Mouse (Mus musculus) hindbrain, embryonic 15.5 days (tissue): Measurements from ENCODE around the gene Carnmt1. TPM values are rescaled to one million over a fixed set of nuclear protein-coding genes. Genes with fewer than 3 reads are reported as not detected.

ENCODE experiments used
- ATAC-seq: fragments of 200-750 bp; cut with Nextera tagmentation; 2 replicates; pipeline ENCODE4 v1.8.0; 2017; ENCODE audit warnings: low read depth, moderate number of reproducible peaks, moderate TSS enrichment; ENCODE audit not compliant: low FRiP score
- H3K27ac ChIP-seq: fragments of 300-500 bp; sonication (generic); replicated peaks from 2 replicates; pipeline ENCODE4 v1.5.1; 2015; ENCODE audit warnings: mild to moderate bottlenecking, inconsistent platforms
- H3K27me3 ChIP-seq: fragments of 300-500 bp; sonication (generic); 2 replicates; pipeline ENCODE4 v1.6.1; 2015; ENCODE audit warnings: control low read depth, inconsistent platforms
- H3K36me3 ChIP-seq: fragments of 300-500 bp; sonication (generic); 2 replicates; pipeline ENCODE4 v1.6.1; 2015; ENCODE audit warnings: control low read depth, inconsistent platforms
- H3K4me1 ChIP-seq: fragments of 300-500 bp; sonication (generic); replicated peaks from 2 replicates; pipeline ENCODE4 v1.6.1; 2015; ENCODE audit warnings: control low read depth, inconsistent platforms
- H3K4me2 ChIP-seq: fragments of 300-500 bp; sonication (generic); 2 replicates; pipeline ENCODE4 v1.6.1; 2015; ENCODE audit warnings: moderate library complexity, mild to moderate bottlenecking, inconsistent platforms
- H3K4me3 ChIP-seq: fragments of 300-500 bp; sonication (generic); 2 replicates; pipeline ENCODE4 v1.5.1; 2015; ENCODE audit warnings: mild to moderate bottlenecking, inconsistent platforms
- H3K9ac ChIP-seq: fragments of 300-500 bp; sonication (generic); 2 replicates; pipeline ENCODE4 v1.6.1; 2015; ENCODE audit warnings: inconsistent platforms
- H3K9me3 ChIP-seq: fragments of 300-500 bp; sonication (generic); 2 replicates; pipeline ENCODE4 v1.6.1; 2016; ENCODE audit warnings: control low read depth, inconsistent platforms
- WGBS: fragments of 180-500 bp; shearing (Covaris S2); methylation state at CpG from one replicate; pipeline ENCODE4 v1.1.7; 2015; 5-methylcytosine and 5-hydroxymethylcytosine counted together
- polyA plus RNA-seq: library from polyadenylated mRNA; unstranded; fragments of >200 nt; fragmentation: Nextera tagmentation; extraction: Ambion mirVana; gene quantifications from 2 replicates; pipeline ENCODE4 v1.2.1, GENCODE M21; 2015

Gene Carnmt1
- polyA plus RNA-seq, 1 experiment from 2014 or later = 19.3 TPM

DNA sequence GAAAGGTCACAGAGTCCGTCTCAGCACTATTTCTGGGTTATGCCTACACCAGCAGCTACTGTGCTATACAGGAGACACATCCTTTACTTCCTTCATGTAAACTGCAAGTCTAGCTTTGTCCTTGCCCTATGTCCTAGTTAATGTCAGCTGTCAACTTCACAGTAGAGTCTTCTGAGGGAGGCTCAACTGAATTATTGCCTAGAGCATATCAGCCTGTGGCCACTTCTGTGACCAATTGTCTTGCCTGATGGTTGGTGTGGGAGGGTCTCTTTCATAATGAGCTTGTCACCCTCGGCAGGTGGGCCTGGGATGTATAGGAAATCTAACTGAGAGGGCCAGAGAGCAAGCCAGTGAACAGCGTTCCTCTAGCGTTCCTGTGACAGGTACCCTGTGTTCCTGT is 27.2 kb upstream of the Carnmt1 start:
- no peak overlapping the region for H3K4me2 ChIP-seq
- no peak overlapping the region for H3K9ac ChIP-seq
- H3K4me3 ChIP-seq = no peak overlapping the region
- no peaks in the 10 kb centered on the region for H3K27me3 ChIP-seq
- no peaks in the 10 kb centered on the region for H3K4me1 ChIP-seq
- no peak for ATAC-seq
- WGBS = 52% methylated on average over 4 of the region's 4 CpGs
- no peak overlapping the region for H3K27ac ChIP-seq
- H3K36me3 ChIP-seq = no peaks in the 10 kb centered on the region
- no peaks in the 10 kb centered on the region for H3K9me3 ChIP-seq

DNA sequence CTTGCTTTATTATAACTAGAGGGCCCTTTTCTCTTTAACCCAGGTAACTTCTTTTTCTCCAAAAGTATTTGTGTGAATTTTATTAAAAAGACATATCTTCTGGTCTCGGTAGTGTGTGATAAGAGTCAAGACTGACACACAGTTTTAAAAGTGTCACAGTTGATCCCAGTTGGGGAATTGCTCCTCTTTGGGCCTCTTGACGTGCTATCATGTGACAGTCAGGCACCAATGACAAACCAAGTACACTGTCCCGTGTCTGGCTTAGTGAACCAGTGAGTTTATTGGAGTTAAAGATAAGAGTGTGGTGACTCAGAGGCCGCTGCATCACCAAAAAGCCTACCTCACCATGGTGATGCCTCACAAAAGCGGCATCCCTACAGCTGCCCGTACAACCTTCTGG is 26.5 kb upstream of the Carnmt1 start:
- H3K4me3 ChIP-seq = no peak overlapping the region
- no peak overlapping the region for H3K9ac ChIP-seq
- no peaks in the 10 kb centered on the region for H3K27me3 ChIP-seq
- H3K27ac ChIP-seq = no peak overlapping the region
- no peaks in the 10 kb centered on the region for H3K4me1 ChIP-seq
- 85% methylated on average over 6 of the region's 6 CpGs for WGBS
- no peaks in the 10 kb centered on the region for H3K9me3 ChIP-seq
- ATAC-seq = no peak
- H3K4me2 ChIP-seq = no peak overlapping the region
- H3K36me3 ChIP-seq = no peaks in the 10 kb centered on the region

DNA sequence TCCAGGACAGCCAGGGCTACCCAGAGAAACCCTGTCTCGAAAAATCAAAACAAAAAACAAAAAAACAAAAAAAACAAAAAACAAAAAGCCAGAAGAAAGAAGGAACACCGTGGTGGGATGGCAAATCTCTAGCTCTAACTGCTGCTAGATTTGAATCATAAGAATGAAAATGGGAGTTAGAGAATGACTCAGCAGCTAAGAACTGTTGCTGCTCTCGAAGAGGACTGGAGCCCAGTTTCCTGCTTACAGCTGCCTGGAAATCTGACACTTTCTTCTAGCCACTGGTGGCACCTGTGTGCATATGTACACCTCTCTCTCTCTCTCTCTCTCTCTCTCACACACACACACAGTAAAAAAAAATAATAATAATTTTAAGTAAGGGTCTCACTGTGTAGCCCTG is 24.2 kb upstream of the Carnmt1 start:
- H3K36me3 ChIP-seq = no peaks in the 10 kb centered on the region
- H3K27me3 ChIP-seq = no peaks in the 10 kb centered on the region
- no peak for ATAC-seq
- no peak overlapping the region for H3K4me3 ChIP-seq
- 81% methylated on average over 3 of the region's 3 CpGs for WGBS
- no peaks in the 10 kb centered on the region for H3K4me1 ChIP-seq
- H3K4me2 ChIP-seq = no peak overlapping the region
- H3K9ac ChIP-seq = no peak overlapping the region
- no peaks in the 10 kb centered on the region for H3K9me3 ChIP-seq
- no peak overlapping the region for H3K27ac ChIP-seq

DNA sequence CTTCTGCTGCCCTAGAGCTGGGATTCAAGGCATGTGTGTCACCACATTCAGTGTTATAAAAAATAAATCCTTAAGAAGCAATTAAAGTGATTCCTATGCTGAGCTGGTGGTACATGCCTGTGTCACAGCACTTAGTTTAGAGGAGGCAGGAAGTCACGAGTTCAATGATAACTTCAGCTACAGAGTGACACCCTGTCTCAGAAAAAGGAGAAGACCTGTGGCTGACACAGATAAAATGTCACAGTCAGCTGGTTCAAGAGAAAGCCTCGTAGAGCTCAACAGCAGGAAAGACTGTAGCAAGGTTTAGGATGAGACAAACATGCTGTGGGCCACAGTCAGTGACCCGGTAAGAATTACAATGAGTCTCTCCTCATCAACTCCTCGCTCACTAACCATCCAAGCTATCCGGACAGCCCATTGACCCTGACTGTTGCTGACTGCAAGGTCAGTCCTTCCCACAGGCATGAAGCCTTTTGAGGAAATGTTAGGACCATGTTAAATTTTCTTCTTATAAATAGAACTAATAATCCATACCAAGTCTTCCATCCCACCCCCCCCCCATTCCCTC is 23.6 kb upstream of the Carnmt1 start:
- WGBS = 54% methylated on average over 5 of the region's 5 CpGs
- no peaks in the 10 kb centered on the region for H3K9me3 ChIP-seq

DNA sequence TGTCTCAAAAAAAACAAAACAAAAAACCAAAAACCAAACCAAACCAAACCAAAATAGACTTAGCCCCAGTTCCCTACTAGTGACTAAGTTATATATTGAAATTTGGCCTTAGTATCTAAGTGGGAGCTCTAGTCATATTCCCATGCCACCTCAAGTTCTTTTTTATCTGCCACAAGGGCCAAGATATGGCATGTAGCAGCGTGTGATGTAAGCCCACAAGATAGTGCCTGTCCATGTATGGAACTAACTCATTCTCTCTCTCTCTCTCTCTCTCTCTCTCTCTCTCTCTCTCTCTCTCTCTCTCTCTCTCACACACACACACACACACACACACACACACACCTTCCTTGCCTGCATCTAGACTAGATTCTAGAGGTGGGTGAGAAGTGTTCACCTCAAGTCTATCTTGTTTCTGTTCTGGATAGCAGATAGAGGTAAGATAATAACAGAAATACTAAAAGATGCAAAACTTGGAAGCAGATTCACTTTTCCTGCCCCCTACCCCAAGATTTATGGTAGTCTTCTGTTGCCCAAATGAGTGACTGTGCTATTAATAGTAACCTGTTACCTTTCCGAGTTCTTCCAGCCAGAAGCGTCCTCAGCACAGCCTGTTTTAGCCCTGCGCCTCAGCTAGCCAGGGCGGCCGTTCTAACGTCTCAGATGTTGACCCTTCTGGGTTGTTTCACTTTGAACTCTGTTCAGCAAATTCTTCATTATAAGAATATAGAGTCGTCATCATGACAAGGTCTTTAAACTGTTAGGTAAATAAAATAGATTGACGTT is 22.6 kb upstream of the Carnmt1 start:
- H3K4me2 ChIP-seq = no peak overlapping the region
- H3K27ac ChIP-seq = no peak overlapping the region
- no peak overlapping the region for H3K4me3 ChIP-seq
- WGBS = 86% methylated on average over 9 of the region's 9 CpGs
- H3K4me1 ChIP-seq = no peaks in the 10 kb centered on the region
- H3K27me3 ChIP-seq = no peaks in the 10 kb centered on the region
- no peaks in the 10 kb centered on the region for H3K9me3 ChIP-seq
- H3K36me3 ChIP-seq = no peaks in the 10 kb centered on the region
- no peak overlapping the region for H3K9ac ChIP-seq
- no peak for ATAC-seq

More for the DNA sequence above, 23.6 kb upstream of the Carnmt1 start:
- Histone ChIP-seq H3K4me2 (no peak overlapping the region), H3K4me1 (no peaks in the 10 kb centered on the region), H3K36me3 (no peaks in the 10 kb centered on the region), H3K4me3 (no peak overlapping the region), H3K27ac (no peak overlapping the region), H3K9ac (no peak overlapping the region), H3K27me3 (no peaks in the 10 kb centered on the region)
- ATAC-seq = no peak

DNA sequence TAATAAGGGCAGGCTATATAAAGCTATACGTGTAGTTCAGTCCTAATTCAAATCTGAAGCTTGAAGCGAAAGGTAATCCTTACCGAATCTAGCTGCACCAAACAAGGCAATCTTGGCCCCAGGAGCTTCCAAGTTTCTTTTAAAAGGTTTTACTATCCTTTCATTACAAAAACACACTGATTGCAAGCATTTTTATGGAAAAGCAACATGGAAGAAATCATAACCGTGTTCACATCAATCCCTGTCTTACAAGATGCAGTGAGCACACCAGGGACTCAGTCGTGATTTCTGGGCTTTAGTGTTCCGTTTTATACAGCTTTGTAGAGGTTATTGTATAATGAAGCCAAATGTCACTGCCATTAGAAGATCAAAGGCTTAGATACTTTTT is 22.0 kb upstream of the Carnmt1 start:
- Histone ChIP-seq H3K27ac (no peak overlapping the region), H3K9ac (no peak overlapping the region), H3K36me3 (no peaks in the 10 kb centered on the region), H3K4me3 (no peak overlapping the region), H3K4me2 (no peak overlapping the region), H3K4me1 (no peaks in the 10 kb centered on the region), H3K9me3 (no peaks in the 10 kb centered on the region), H3K27me3 (no peaks in the 10 kb centered on the region)
- WGBS = 84% methylated on average over 6 of the region's 6 CpGs
- no peak for ATAC-seq

DNA sequence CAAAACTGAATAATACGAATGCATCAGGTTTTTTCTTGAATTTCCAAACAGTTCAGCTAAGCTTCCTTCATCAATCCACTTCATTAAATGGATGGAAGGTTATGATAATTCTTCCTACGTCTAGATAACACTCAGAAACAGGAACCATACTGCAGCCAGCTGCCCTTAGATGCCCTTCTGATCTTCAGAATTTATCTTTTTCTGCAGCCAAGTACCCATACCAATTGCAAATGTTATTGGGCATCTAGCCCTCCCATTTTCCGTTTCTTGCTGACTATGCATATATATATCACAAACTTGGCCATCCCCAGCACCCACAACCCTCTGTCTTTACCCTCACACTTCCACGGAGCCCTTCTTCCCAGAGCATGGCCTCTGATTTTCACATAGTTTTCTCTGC is 20.6 kb upstream of the Carnmt1 start:
- H3K27ac ChIP-seq = no peak overlapping the region
- 91% methylated on average over 4 of the region's 4 CpGs for WGBS
- H3K4me2 ChIP-seq = no peak overlapping the region

DNA sequence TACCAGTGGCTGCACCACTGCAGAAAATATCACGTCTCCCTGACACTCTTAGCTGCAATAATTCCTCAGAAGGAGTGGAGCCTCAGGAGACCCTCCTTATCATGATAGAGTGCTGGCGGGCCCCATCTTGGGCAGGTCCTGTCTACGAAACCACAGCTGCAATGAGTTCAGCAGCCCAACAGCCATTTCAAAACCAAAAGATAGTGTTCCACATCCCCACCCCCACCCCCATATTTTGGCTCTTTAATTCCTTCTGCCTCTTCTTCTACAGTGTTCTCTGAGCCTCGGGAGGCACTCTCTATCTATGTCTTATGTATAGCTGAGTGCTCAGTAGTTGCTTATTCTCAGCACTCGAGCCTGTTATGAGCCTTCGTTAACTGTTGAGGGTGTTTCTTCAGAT is 20.1 kb upstream of the Carnmt1 start:
- no peaks in the 10 kb centered on the region for H3K36me3 ChIP-seq
- H3K9me3 ChIP-seq = no peaks in the 10 kb centered on the region
- H3K4me1 ChIP-seq = no peaks in the 10 kb centered on the region
- H3K4me3 ChIP-seq = no peak overlapping the region
- H3K27me3 ChIP-seq = no peaks in the 10 kb centered on the region
- no peak overlapping the region for H3K4me2 ChIP-seq
- H3K9ac ChIP-seq = no peak overlapping the region
- 82% methylated on average over 6 of the region's 6 CpGs for WGBS
- no peak overlapping the region for H3K27ac ChIP-seq
- no peak for ATAC-seq

More for the DNA sequence above, 20.6 kb upstream of the Carnmt1 start:
- no peak overlapping the region for H3K4me3 ChIP-seq
- H3K36me3 ChIP-seq = no peaks in the 10 kb centered on the region
- no peaks in the 10 kb centered on the region for H3K4me1 ChIP-seq
- no peak overlapping the region for H3K9ac ChIP-seq
- ATAC-seq = no peak
- H3K27me3 ChIP-seq = no peaks in the 10 kb centered on the region
- no peaks in the 10 kb centered on the region for H3K9me3 ChIP-seq

DNA sequence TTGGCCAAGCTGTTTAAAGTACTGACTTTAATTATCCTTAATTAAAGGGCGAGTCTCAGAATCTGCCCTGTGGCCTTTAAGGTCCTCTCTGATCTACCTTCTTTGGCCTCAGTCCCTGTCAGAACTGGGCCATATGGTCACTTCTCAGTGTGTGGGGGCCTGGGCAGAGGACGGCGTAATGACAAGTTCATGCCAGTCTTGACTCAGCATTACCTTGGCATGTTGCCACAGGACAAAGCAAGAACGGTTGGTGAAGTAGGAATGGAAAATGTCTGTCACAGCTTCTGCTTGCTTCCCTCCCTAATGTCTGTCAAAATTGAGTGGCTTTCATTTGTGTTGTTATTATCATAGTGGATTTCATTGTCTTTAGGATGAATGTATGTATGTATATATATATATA is 18.0 kb upstream of the Carnmt1 start:
- no peak overlapping the region for H3K27ac ChIP-seq
- no peaks in the 10 kb centered on the region for H3K36me3 ChIP-seq
- no peak overlapping the region for H3K4me3 ChIP-seq
- H3K27me3 ChIP-seq = no peaks in the 10 kb centered on the region
- no peak overlapping the region for H3K9ac ChIP-seq
- no peak for ATAC-seq
- no peaks in the 10 kb centered on the region for H3K4me1 ChIP-seq
- no peak overlapping the region for H3K4me2 ChIP-seq
- 65% methylated on average over 4 of the region's 4 CpGs for WGBS
- no peaks in the 10 kb centered on the region for H3K9me3 ChIP-seq

DNA sequence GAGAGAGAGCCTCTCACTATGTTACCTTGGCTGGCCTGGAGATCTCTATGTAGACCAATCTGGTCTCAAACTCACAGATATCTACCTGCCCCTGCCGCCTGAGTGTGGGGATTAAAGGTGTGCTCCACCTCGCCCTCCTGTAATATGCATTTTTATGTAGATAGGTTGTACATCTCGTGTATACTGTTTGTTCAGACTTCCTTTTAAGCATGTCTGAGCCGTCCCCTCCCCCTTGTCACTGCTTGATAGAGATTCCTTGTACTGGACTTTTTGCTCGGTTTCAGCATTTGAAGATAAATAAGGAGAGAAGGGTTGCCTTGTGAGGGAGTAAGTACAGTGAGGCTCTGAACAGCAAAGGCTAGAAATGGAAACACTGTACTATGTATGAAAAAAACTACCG is 17.5 kb upstream of the Carnmt1 start:
- Histone ChIP-seq H3K27ac (no peak overlapping the region), H3K36me3 (no peaks in the 10 kb centered on the region), H3K4me1 (no peaks in the 10 kb centered on the region), H3K9ac (no peak overlapping the region), H3K4me3 (no peak overlapping the region), H3K4me2 (no peak overlapping the region), H3K9me3 (no peaks in the 10 kb centered on the region), H3K27me3 (no peaks in the 10 kb centered on the region)
- ATAC-seq = no peak
- 84% methylated on average over 6 of the region's 6 CpGs for WGBS

DNA sequence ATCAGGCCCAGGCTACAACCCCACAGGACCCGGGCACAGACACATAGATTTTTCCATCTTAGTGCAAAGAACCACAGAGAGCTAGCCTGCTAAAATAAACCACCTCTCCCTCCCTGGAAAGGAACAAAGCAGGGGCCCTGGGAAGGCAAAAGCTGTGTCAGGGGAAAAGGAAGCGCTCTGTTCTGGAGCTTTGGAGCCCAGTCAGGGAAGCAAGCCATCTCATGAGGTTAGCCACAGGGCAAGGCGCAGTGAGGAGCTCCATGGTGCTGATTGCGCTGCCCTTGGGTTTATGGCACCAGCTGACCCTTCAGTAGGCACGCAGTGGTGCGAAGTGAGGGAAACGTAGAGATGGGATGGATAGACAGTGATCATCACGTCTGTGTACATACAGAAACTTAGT is 16.2 kb upstream of the Carnmt1 start:
- Histone ChIP-seq H3K36me3 (no peaks in the 10 kb centered on the region), H3K4me3 (no peak overlapping the region), H3K27ac (no peak overlapping the region), H3K4me2 (no peak overlapping the region), H3K4me1 (no peaks in the 10 kb centered on the region), H3K9ac (no peak overlapping the region), H3K9me3 (no peaks in the 10 kb centered on the region), H3K27me3 (no peaks in the 10 kb centered on the region)
- no peak for ATAC-seq
- 90% methylated on average over 8 of the region's 8 CpGs for WGBS

DNA sequence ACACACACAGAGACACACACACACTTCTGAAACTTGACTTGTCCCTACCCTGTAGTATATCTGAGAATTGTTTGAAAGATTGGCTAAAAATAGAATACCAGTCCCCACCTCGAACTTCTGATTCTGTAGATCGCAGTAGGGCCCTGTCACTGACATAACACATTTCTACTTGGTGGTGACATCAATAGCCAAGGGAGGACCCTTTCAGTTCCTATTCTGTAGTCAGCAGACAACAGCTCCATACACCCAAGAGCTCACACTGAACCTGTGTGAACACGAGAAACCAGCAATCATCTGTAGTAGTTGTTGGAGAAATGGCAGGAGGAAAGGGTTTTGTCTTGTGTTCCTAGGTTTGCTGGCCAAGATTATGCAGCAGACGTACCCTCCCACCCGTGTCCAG is 15.6 kb upstream of the Carnmt1 start:
- WGBS = 87% methylated on average over 5 of the region's 5 CpGs
- no peak overlapping the region for H3K4me2 ChIP-seq

DNA sequence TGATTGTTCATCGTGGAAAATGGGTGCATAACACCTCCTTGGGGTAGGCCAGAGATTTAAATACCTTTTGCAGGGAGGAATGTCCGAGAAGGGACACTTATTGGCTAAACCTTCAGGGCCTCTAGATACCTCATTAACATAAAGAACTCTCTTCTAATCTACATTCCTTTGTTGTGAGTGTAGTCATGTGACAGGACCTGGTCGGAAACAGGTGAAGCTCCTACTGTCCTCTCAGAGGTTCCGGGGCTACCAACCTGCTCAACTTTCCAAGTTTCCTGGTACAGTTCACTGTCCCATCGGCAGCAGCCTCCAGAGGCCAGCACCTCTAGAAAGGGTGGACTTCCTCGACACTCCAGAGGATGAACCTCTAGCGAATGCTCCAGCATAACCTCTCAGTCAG is 14.6 kb upstream of the Carnmt1 start:
- Histone ChIP-seq H3K4me3 (no peak overlapping the region), H3K9me3 (no peaks in the 10 kb centered on the region), H3K27me3 (no peaks in the 10 kb centered on the region), H3K9ac (no peak overlapping the region), H3K4me1 (no peaks in the 10 kb centered on the region), H3K27ac (no peak overlapping the region), H3K4me2 (no peak overlapping the region), H3K36me3 (no peaks in the 10 kb centered on the region)
- WGBS = 90% methylated on average over 7 of the region's 7 CpGs
- no peak for ATAC-seq

More for the DNA sequence above, 15.6 kb upstream of the Carnmt1 start:
- H3K9me3 ChIP-seq = no peaks in the 10 kb centered on the region
- no peaks in the 10 kb centered on the region for H3K27me3 ChIP-seq
- H3K9ac ChIP-seq = no peak overlapping the region
- no peak overlapping the region for H3K4me3 ChIP-seq
- no peaks in the 10 kb centered on the region for H3K4me1 ChIP-seq
- H3K36me3 ChIP-seq = no peaks in the 10 kb centered on the region
- H3K27ac ChIP-seq = no peak overlapping the region
- no peak for ATAC-seq
